Mouse (Mus musculus) limb, embryonic 14.5 days (tissue): ENCODE measurements around the gene Med13l. TPM values are rescaled to one million over a fixed set of nuclear protein-coding genes. Genes with fewer than 3 reads are reported as not detected.
A peak's percentile ranks its signal among the peaks of the same experiment; 100 is the strongest.
"Not testable (repeated sequence)": the region's sequence is repeated elsewhere in the genome, so short reads cannot be mapped to it uniquely, and the experiment has no call there.

Experiments
- ATAC-seq: fragments of 200-750 bp; cut with Nextera tagmentation; 2 replicates; pipeline ENCODE4 v1.8.0; 2017; ENCODE audit warnings: low read depth, moderate number of reproducible peaks, moderate TSS enrichment; ENCODE audit not compliant: low FRiP score
- DNase-seq: peaks from one replicate; pipeline ENCODE4 v3.0.0-alpha.2; 2015; ENCODE audit warnings: low spot score
- H3K27ac ChIP-seq: fragments of 300-500 bp; sonication (generic); replicated peaks from 2 replicates; pipeline ENCODE4 v1.5.1; 2014; ENCODE audit warnings: low read depth, mild to moderate bottlenecking, low read length, moderate library complexity, mixed read lengths
- H3K27me3 ChIP-seq: fragments of 300-500 bp; sonication (generic); 2 replicates; pipeline ENCODE4 v1.6.1; 2014; ENCODE audit warnings: low read length, mixed read lengths; ENCODE audit not compliant: control insufficient read depth, insufficient read depth
- H3K36me3 ChIP-seq: fragments of 300-500 bp; sonication (generic); 2 replicates; pipeline ENCODE4 v1.6.1; 2014; ENCODE audit warnings: mild to moderate bottlenecking, low read length, moderate library complexity, mixed read lengths; ENCODE audit not compliant: control insufficient read depth, insufficient read depth
- H3K4me1 ChIP-seq: fragments of 300-500 bp; sonication (generic); 2 replicates; pipeline ENCODE4 v1.6.1; 2014; ENCODE audit warnings: antibody characterized with exemption, low read length, mixed read lengths; ENCODE audit not compliant: control insufficient read depth, insufficient read depth
- H3K4me2 ChIP-seq: fragments of 300-500 bp; sonication (generic); replicated peaks from 2 replicates; pipeline ENCODE4 v1.6.1; 2014; ENCODE audit warnings: low read depth, mild to moderate bottlenecking, low read length, moderate library complexity; ENCODE audit not compliant: severe bottlenecking
- H3K4me3 ChIP-seq: fragments of 300-500 bp; sonication (generic); replicated peaks from 2 replicates; pipeline ENCODE4 v1.5.1; 2014; ENCODE audit warnings: low read length
- H3K9ac ChIP-seq: fragments of 300-500 bp; sonication (generic); 2 replicates; pipeline ENCODE4 v1.6.1; 2014; ENCODE audit warnings: mild to moderate bottlenecking, low read depth, low read length, moderate library complexity; ENCODE audit not compliant: severe bottlenecking
- H3K9me3 ChIP-seq: fragments of 300-500 bp; sonication (generic); 2 replicates; pipeline ENCODE4 v1.6.1; 2016; ENCODE audit warnings: low read length; ENCODE audit not compliant: control insufficient read depth
- POLR2A ChIP-seq: fragments of 200-500 bp; IDR thresholded peaks from 2 replicates; pipeline ENCODE4 v1.8.0; 2012; ENCODE audit warnings: inconsistent platforms, mild to moderate bottlenecking, moderate library complexity, borderline replicate concordance; ENCODE audit not compliant: insufficient read depth, insufficient read length; ENCODE audit errors: extremely low read depth
- WGBS: fragments of 180-500 bp; shearing (Covaris S2); extraction: QIAGEN DNeasy Blood & Tissue Kit; methylation state at CpG from one replicate; pipeline ENCODE4 v1.1.7; 2014; 5-methylcytosine and 5-hydroxymethylcytosine counted together
- polyA plus RNA-seq, 2 experiments: library from polyadenylated mRNA; depleted of rRNA in 1 of 2; stranded (reverse) in 1 of 2; unstranded in 1 of 2; fragments of >200 nt; fragmentation: Nextera tagmentation in 1 of 2; extraction: Ambion mirVana in 1 of 2; gene quantifications; 2 replicates each; pipeline versions ENCODE4 v1.2.1 to v1.2.3; 2012 to 2014

Med13l gene
- polyA plus RNA-seq, 2 experiments = 17.8 to 19.8 TPM

DNA sequence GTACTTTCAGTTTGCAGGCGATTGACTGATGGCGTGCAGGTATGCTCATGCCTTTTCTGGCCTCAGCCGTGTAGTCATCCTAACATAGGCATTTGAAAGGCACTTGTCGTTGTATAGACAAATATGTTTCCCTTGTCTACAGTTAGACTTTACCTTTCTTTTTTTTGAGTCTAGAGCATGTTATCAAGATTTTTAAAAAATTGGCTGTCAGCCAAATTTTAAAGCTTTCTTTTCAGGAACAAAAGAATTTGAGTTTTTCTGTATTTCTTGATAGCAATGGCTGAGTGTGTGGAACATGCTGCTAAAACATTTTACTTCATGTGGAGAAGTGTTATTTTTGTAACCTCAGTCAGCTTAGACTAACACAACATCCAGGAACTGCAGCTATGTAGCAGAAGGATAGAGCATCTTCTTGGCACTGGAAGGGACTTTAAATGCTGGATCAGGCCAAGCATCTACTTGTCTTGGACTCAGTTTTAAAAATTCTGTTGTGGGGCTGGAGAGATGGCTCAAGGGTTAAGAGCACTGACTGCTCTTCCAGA is 89.6 kb downstream of the Med13l start:
- Histone ChIP-seq H3K4me2 (no peak overlapping the region), H3K27me3 (no peaks in the 10 kb centered on the region), H3K36me3 (no peaks in the 10 kb centered on the region), H3K9ac (no peak overlapping the region; the same call in 1 of the 2 replicates), H3K4me3 (no peak overlapping the region), H3K9me3 (no peaks in the 10 kb centered on the region), H3K27ac (no peak overlapping the region), H3K4me1 (peaks cover 29% of the 10 kb centered on the region)
- no peak for TF ChIP-seq POLR2A
- DNase-seq (no peak), ATAC-seq (no peak)
- WGBS = 73% methylated on average over 4 of the region's 4 CpGs

DNA sequence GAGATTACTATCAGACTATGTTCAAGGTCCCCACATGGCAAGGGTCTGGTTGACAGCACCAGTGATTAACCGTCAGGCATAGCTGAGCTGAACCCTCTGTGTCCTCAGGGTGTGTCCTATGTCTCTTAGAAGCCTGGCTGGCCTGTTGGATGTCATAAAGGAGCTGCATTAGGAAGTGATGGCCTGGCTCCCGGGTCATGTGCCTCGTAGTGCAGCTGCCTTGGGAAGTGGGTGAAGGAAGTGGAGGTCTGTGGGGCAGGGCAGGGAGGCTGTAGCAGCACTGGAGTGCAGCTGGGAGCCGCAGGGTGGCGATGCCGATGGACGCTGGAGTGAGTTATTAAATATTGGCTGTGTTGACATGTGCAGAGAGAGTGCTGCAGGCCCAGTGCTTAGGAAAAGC is 90.3 kb downstream of the Med13l start:
- no peaks in the 10 kb centered on the region for H3K9me3 ChIP-seq
- H3K4me1 ChIP-seq = peaks cover 29% of the 10 kb centered on the region
- no peak for TF ChIP-seq POLR2A

GRCm38 (mm10) chr5:118652611-118653010 is 92.1 kb downstream of the Med13l start:
- Histone ChIP-seq H3K27ac (no peak overlapping the region), H3K36me3 (no peaks in the 10 kb centered on the region), H3K9ac (no peak overlapping the region), H3K4me2 (no peak overlapping the region), H3K27me3 (no peaks in the 10 kb centered on the region), H3K9me3 (no peaks in the 10 kb centered on the region), H3K4me1 (peaks cover 20% of the 10 kb centered on the region), H3K4me3 (no peak overlapping the region)
- DNase-seq (no peak), ATAC-seq (no peak)
- no peak for TF ChIP-seq POLR2A
- 78% methylated on average over 8 of the region's 8 CpGs for WGBS

More for the DNA sequence above, 90.3 kb downstream of the Med13l start:
- H3K27me3 ChIP-seq = no peaks in the 10 kb centered on the region
- 47% methylated on average over 7 of the region's 7 CpGs for WGBS
- ATAC-seq (no peak), DNase-seq (no peak)
- H3K36me3 ChIP-seq = no peaks in the 10 kb centered on the region
- no peak overlapping the region for H3K9ac ChIP-seq
- H3K4me3 ChIP-seq = no peak overlapping the region
- H3K27ac ChIP-seq = no peak overlapping the region
- no peak overlapping the region for H3K4me2 ChIP-seq

- not testable (repeated sequence) for H3K4me3 ChIP-seq, H3K27ac ChIP-seq, H3K9me3 ChIP-seq, ATAC-seq, H3K36me3 ChIP-seq, H3K4me2 ChIP-seq, H3K27me3 ChIP-seq, DNase-seq, H3K9ac ChIP-seq
- WGBS = 91% methylated on average over 5 of the region's 5 CpGs
- peaks cover 17% of the 10 kb centered on the region for H3K4me1 ChIP-seq
Measured at GRCm38 (mm10) chr5:118653119-118653518, 92.6 kb downstream of the Med13l start.

- Histone ChIP-seq H3K4me3 (no peak overlapping the region), H3K27ac (no peak overlapping the region), H3K9me3 (no peaks in the 10 kb centered on the region), H3K36me3 (no peaks in the 10 kb centered on the region), H3K4me1 (peaks cover 17% of the 10 kb centered on the region), H3K4me2 (no peak overlapping the region), H3K9ac (0 out of 2 replicates have a peak overlapping the region, but pooled peaks have one; percentile 2), H3K27me3 (no peaks in the 10 kb centered on the region)
- ATAC-seq = no peak
- no peak for TF ChIP-seq POLR2A
- DNase-seq = no peak
- 76% methylated on average over 11 of the region's 11 CpGs for WGBS
Measured at GRCm38 (mm10) chr5:118654599-118654998, 94.1 kb downstream of the Med13l start.

DNA sequence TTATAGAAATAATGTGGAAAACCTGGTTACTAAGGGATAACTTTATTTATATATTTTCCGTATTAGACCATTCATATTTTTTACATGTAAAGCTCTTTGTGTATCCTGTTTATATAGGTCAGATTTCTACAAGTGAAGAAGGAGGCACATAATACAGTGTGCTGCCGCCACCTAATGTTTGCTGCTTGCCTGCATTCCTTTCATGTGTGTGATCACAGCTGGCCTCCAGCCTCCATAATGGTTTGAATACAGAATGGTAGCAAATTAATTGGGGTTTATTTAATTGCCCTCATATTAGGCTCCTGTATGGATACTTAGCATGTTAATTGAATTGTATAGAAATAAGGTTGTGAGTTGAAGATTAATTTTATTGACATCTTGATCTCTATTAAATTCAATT is 94.5 kb downstream of the Med13l start:
- no peaks in the 10 kb centered on the region for H3K36me3 ChIP-seq
- no peaks in the 10 kb centered on the region for H3K27me3 ChIP-seq
- no peak for ATAC-seq
- H3K4me2 ChIP-seq = no peak overlapping the region
- no peaks in the 10 kb centered on the region for H3K9me3 ChIP-seq
- H3K9ac ChIP-seq = no peak overlapping the region
- no peak overlapping the region for H3K27ac ChIP-seq
- peaks cover 17% of the 10 kb centered on the region; the same call in 1 of the 2 replicates for H3K4me1 ChIP-seq
- 37% methylated on average over 2 of the region's 2 CpGs for WGBS
- TF ChIP-seq POLR2A = no peak
- peak; percentile 56 for DNase-seq
- H3K4me3 ChIP-seq = no peak overlapping the region
